Mouse (Mus musculus) liver, embryonic 14.5 days (tissue): ENCODE measurements around the gene Gm5155. TPM values are rescaled to one million over a fixed set of nuclear protein-coding genes. Genes with fewer than 3 reads are reported as not detected.
"Not testable (repeated sequence)": the region's sequence is repeated elsewhere in the genome, so short reads cannot be mapped to it uniquely, and the experiment has no call there.

Experiments used
- ATAC-seq: fragments of 200-750 bp; cut with Nextera tagmentation; 2 replicates; pipeline ENCODE4 v1.8.0; 2017; ENCODE audit warnings: moderate number of reproducible peaks, mild to moderate bottlenecking, moderate library complexity; ENCODE audit not compliant: insufficient read depth
- DNase-seq, 3 experiments: peaks; one replicate each; pipeline ENCODE4 v3.0.0-alpha.2; 2012 to 2013; ENCODE audit warnings: low read depth in 3 of 3, low spot score in 3 of 3
- H3K27ac ChIP-seq: fragments of 300-500 bp; sonication (generic); 2 replicates; pipeline ENCODE4 v1.5.1; 2014; ENCODE audit warnings: moderate library complexity, mild to moderate bottlenecking, control low read depth, inconsistent platforms
- H3K27me3 ChIP-seq: fragments of 300-500 bp; sonication (generic); 2 replicates; pipeline ENCODE4 v1.6.1; 2014; ENCODE audit warnings: mild to moderate bottlenecking, low read length, moderate library complexity; ENCODE audit not compliant: control insufficient read depth, insufficient read depth
- H3K36me3 ChIP-seq: fragments of 300-500 bp; sonication (generic); replicated peaks from 2 replicates; pipeline ENCODE4 v1.6.1; 2014; ENCODE audit warnings: low read depth; ENCODE audit not compliant: control insufficient read depth, insufficient read depth
- H3K4me1 ChIP-seq, 2 experiments: fragments of 200-500 bp in 1 of 2; fragments of 300-500 bp in 1 of 2; sonication (generic) in 1 of 2; replicated peaks; 2 replicates each; pipeline ENCODE4 v1.6.1; 2012 to 2014; ENCODE audit warnings: antibody characterized with exemption in 1 of 2, inconsistent platforms in 1 of 2, low read length in 1 of 2; ENCODE audit not compliant: control insufficient read depth in 2 of 2, insufficient read depth in 2 of 2
- H3K4me2 ChIP-seq: fragments of 300-500 bp; sonication (generic); 2 replicates; pipeline ENCODE4 v1.6.1; 2014; ENCODE audit warnings: low read depth, mild to moderate bottlenecking, control low read depth, moderate library complexity
- H3K4me3 ChIP-seq, 2 experiments: fragments of 200-500 bp in 1 of 2; fragments of 300-500 bp in 1 of 2; sonication (generic) in 1 of 2; 2 replicates each; pipeline ENCODE4 v1.5.1; 2012 to 2014; ENCODE audit warnings: low read depth in 2 of 2, low read length in 2 of 2, mild to moderate bottlenecking in 2 of 2, control low read depth in 1 of 2, inconsistent platforms in 1 of 2, moderate library complexity in 1 of 2; ENCODE audit not compliant: insufficient read depth in 1 of 2
- H3K9ac ChIP-seq: fragments of 300-500 bp; sonication (generic); replicated peaks from 2 replicates; pipeline ENCODE4 v1.6.1; 2014; ENCODE audit warnings: mild to moderate bottlenecking, control low read depth, moderate library complexity
- H3K9me3 ChIP-seq: fragments of 300-500 bp; sonication (generic); 2 replicates; pipeline ENCODE4 v1.6.1; 2016; ENCODE audit warnings: low read length, mixed read lengths; ENCODE audit not compliant: control insufficient read depth
- CTCF ChIP-seq: IDR thresholded peaks from 2 replicates; pipeline ENCODE4 v1.5.1; 2016; ENCODE audit warnings: antibody characterized with exemption, low read depth, control low read depth
- EP300 ChIP-seq: IDR thresholded peaks from 2 replicates; pipeline ENCODE4 v1.6.1; 2016; ENCODE audit warnings: antibody characterized with exemption, low read depth
- WGBS: fragments of 180-500 bp; shearing (Covaris S2); extraction: QIAGEN DNeasy Blood & Tissue Kit; methylation state at CpG from one replicate; pipeline ENCODE4 v1.1.7; 2014; ENCODE audit not compliant: insufficient replicate concordance; 5-methylcytosine and 5-hydroxymethylcytosine counted together
- polyA plus RNA-seq, 2 experiments: library from polyadenylated mRNA; depleted of rRNA in 1 of 2; stranded (reverse) in 1 of 2; unstranded in 1 of 2; fragments of >200 nt; fragmentation: Nextera tagmentation in 1 of 2; extraction: Ambion mirVana in 1 of 2; gene quantifications; 2 replicates each; pipeline versions ENCODE4 v1.2.1 to v1.2.3; 2012 to 2014

Gm5155 gene
- not detected in 2 replicates for polyA plus RNA-seq (2012; rRNA removed)
- not detected in 2 replicates for polyA plus RNA-seq (2014; fragmentation: Nextera tagmentation; extraction: Ambion mirVana)

- H3K36me3 ChIP-seq: no peaks in the 10 kb centered on the region
- H3K4me2 ChIP-seq: no peak within 1 kb of the TSS
- DNase-seq: no peak
- WGBS: 47% methylated on average over 1 of the region's 1 CpGs
- no peak within 1 kb of the TSS for H3K27ac ChIP-seq
- H3K4me1 ChIP-seq: no peaks in the 10 kb centered on the region
- TF ChIP-seq EP300: no peak
- no peak for TF ChIP-seq CTCF
- no peak for ATAC-seq
- H3K27me3 ChIP-seq: no peaks in the 10 kb centered on the region
- H3K9ac ChIP-seq: no peak within 1 kb of the TSS
- H3K4me3 ChIP-seq: no peak within 1 kb of the TSS
- no peaks in the 10 kb centered on the region for H3K9me3 ChIP-seq
These were observed at the start of gene Gm5155 for GRCm38 (mm10) chr7:17871467-17871866. Gene Gm5155, plus strand, starts transcription at chr7:17871767.

DNA sequence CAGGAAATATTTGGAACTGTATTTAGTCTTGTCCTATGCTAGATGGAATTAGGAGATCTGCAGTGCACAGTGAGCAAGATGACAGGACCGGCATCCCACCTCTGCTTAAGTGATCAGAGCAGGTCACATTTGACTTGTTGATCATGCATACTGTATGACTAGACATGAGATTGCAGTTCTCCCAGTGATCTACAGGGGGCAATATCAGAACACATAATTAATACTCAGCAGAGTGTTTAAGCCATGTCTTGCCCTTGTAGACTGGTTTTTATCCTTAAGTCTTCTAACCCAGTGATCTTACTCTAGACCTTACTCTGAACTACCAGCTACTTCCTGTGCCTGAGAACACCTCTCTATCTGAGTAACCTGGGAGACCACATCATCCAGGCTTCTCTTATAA is 791 bp upstream of the Gm5155 start:
- no peaks in the 10 kb centered on the region for H3K27me3 ChIP-seq
- WGBS: 67% methylated on average over 1 of the region's 1 CpGs
- no peak overlapping the region for H3K4me3 ChIP-seq
- ATAC-seq (no peak), DNase-seq (no peak)
- no peak for TF ChIP-seq EP300
- TF ChIP-seq CTCF: no peak
- no peaks in the 10 kb centered on the region for H3K36me3 ChIP-seq
- no peak overlapping the region for H3K9ac ChIP-seq
- no peak overlapping the region for H3K4me2 ChIP-seq
- H3K27ac ChIP-seq: no peak overlapping the region
- H3K4me1 ChIP-seq: no peaks in the 10 kb centered on the region
- H3K9me3 ChIP-seq: no peaks in the 10 kb centered on the region

GRCm38 (mm10) chr7:17895341-17895740 is 23.8 kb downstream of the Gm5155 start:
- not testable (repeated sequence) for DNase-seq, H3K27ac ChIP-seq, H3K27me3 ChIP-seq, H3K9ac ChIP-seq, H3K4me1 ChIP-seq, H3K4me3 ChIP-seq, H3K36me3 ChIP-seq, H3K9me3 ChIP-seq, H3K4me2 ChIP-seq, ATAC-seq
- 30% methylated on average over 1 of the region's 1 CpGs for WGBS

- ATAC-seq (no peak), DNase-seq (no peak)
- TF ChIP-seq CTCF (no peak), EP300 (no peak)
- Histone ChIP-seq H3K27me3 (no peaks in the 10 kb centered on the region), H3K9me3 (no peaks in the 10 kb centered on the region), H3K9ac (no peak overlapping the region), H3K36me3 (no peaks in the 10 kb centered on the region), H3K4me3 (no peak overlapping the region), H3K4me1 (no peaks in the 10 kb centered on the region), H3K27ac (no peak overlapping the region), H3K4me2 (no peak overlapping the region)
- WGBS: 51% methylated on average over 6 of the region's 6 CpGs
These were observed 31.8 kb downstream of the Gm5155 start for GRCm38 (mm10) chr7:17903146-17903915.

Other genes with a start within 250 kb of the Gm5155 start
- gene Ceacam5, start 158.5 kb upstream of the Gm5155 start, polyA plus RNA-seq (2012; rRNA removed): 0.01 TPM in 1 of 2 replicates, not detected in the other
- not detected in 2 replicates for gene Ceacam5, start 158.5 kb upstream of the Gm5155 start, polyA plus RNA-seq (2014; fragmentation: Nextera tagmentation; extraction: Ambion mirVana)
- gene Ceacam14, start 59.1 kb upstream of the Gm5155 start, polyA plus RNA-seq (2012; rRNA removed): not detected in 2 replicates
- gene Ceacam14, start 59.1 kb upstream of the Gm5155 start, polyA plus RNA-seq (2014; fragmentation: Nextera tagmentation; extraction: Ambion mirVana): not detected in 2 replicates
- not detected in 2 replicates for gene Ceacam11, start 100.4 kb downstream of the Gm5155 start, polyA plus RNA-seq (2012; rRNA removed)
- gene Ceacam11, start 100.4 kb downstream of the Gm5155 start, polyA plus RNA-seq (2014; fragmentation: Nextera tagmentation; extraction: Ambion mirVana): not detected in 2 replicates
- not detected in 2 replicates for gene Ceacam13, start 138.1 kb downstream of the Gm5155 start, polyA plus RNA-seq (2012; rRNA removed)
- not detected in 2 replicates for gene Ceacam13, start 138.1 kb downstream of the Gm5155 start, polyA plus RNA-seq (2014; fragmentation: Nextera tagmentation; extraction: Ambion mirVana)
- gene Ceacam12, start 194.2 kb downstream of the Gm5155 start, polyA plus RNA-seq (2012; rRNA removed): not detected in 2 replicates
- gene Ceacam12, start 194.2 kb downstream of the Gm5155 start, polyA plus RNA-seq (2014; fragmentation: Nextera tagmentation; extraction: Ambion mirVana): not detected in 2 replicates